Mouse (Mus musculus) limb, embryonic 11.5 days (tissue): ENCODE data around the gene S100b. TPM values are rescaled to one million over a fixed set of nuclear protein-coding genes. Genes with fewer than 3 reads are reported as not detected.

Source experiments
- ATAC-seq: fragments of 200-750 bp; cut with Nextera tagmentation; 2 replicates; pipeline ENCODE4 v1.8.0; 2017; ENCODE audit warnings: low read depth; ENCODE audit not compliant: insufficient number of reproducible peaks, low FRiP score, low TSS enrichment
- DNase-seq: peaks from one replicate; pipeline ENCODE4 v3.0.0-alpha.2; 2015; ENCODE audit warnings: low spot score
- H3K27ac ChIP-seq: fragments of 300-500 bp; sonication (generic); replicated peaks from 2 replicates; pipeline ENCODE4 v1.5.1; 2014; ENCODE audit warnings: low read depth, mild to moderate bottlenecking, low read length
- H3K27me3 ChIP-seq: fragments of 300-500 bp; sonication (generic); 2 replicates; pipeline ENCODE4 v1.6.1; 2014; ENCODE audit warnings: mild to moderate bottlenecking, low read length, mixed read lengths; ENCODE audit not compliant: control insufficient read depth, insufficient read depth
- H3K36me3 ChIP-seq: fragments of 300-500 bp; sonication (generic); 2 replicates; pipeline ENCODE4 v1.6.1; 2014; ENCODE audit warnings: mild to moderate bottlenecking, low read length, moderate library complexity, mixed read lengths; ENCODE audit not compliant: control insufficient read depth, insufficient read depth
- H3K4me1 ChIP-seq: fragments of 300-500 bp; sonication (generic); 2 replicates; pipeline ENCODE4 v1.6.1; 2014; ENCODE audit warnings: low read length, mixed read lengths; ENCODE audit not compliant: control insufficient read depth, insufficient read depth
- H3K4me2 ChIP-seq: fragments of 300-500 bp; sonication (generic); 2 replicates; pipeline ENCODE4 v1.6.1; 2014; ENCODE audit warnings: low read depth, mild to moderate bottlenecking, moderate library complexity; ENCODE audit not compliant: severe bottlenecking
- H3K4me3 ChIP-seq: fragments of 300-500 bp; sonication (generic); 2 replicates; pipeline ENCODE4 v1.5.1; 2014; ENCODE audit warnings: low read depth, low read length
- H3K9ac ChIP-seq: fragments of 300-500 bp; sonication (generic); 2 replicates; pipeline ENCODE4 v1.6.1; 2014; ENCODE audit warnings: mild to moderate bottlenecking, low read length
- H3K9me3 ChIP-seq: fragments of 300-500 bp; sonication (generic); 2 replicates; pipeline ENCODE4 v1.6.1; 2016; ENCODE audit warnings: low read length; ENCODE audit not compliant: control insufficient read depth
- WGBS: fragments of 180-500 bp; shearing (Covaris S2); extraction: QIAGEN DNeasy Blood & Tissue Kit; methylation state at CpG from one replicate; pipeline ENCODE4 v1.1.7; 2014; 5-methylcytosine and 5-hydroxymethylcytosine counted together
- polyA plus RNA-seq: library from polyadenylated mRNA; unstranded; fragments of >200 nt; fragmentation: Nextera tagmentation; extraction: Ambion mirVana; gene quantifications from 2 replicates; pipeline ENCODE4 v1.2.1, GENCODE M21; 2014

The S100b gene
- polyA plus RNA-seq, 1 experiment from 2014 or later: 0.23 TPM

DNA sequence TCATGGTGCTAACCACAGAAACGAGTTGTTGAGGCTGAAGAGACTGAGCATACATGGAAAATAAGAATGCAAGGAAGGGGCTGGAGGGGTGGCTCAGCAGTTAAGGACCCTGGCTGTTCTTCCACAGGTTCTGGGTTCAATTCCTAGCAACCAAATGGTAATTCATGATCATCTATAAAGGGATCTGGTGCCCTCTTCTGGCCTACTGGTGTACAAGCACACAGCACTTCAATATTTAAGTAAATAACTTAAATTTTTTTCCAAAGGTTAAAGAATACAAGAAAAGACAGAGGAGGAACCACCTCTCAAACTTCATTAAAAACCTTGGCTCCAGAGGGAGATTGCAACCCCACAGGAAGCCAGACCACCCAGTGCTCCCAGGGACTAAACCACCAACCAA is 24.0 kb upstream of the S100b start:
- H3K27me3 ChIP-seq: no peaks in the 10 kb centered on the region
- no peak overlapping the region for H3K9ac ChIP-seq
- no peaks in the 10 kb centered on the region for H3K9me3 ChIP-seq
- H3K27ac ChIP-seq: no peak overlapping the region
- H3K4me2 ChIP-seq: no peak overlapping the region
- no peaks in the 10 kb centered on the region for H3K4me1 ChIP-seq
- ATAC-seq (no peak), DNase-seq (no peak)
- no peak overlapping the region for H3K4me3 ChIP-seq
- 69% methylated on average over 1 of the region's 1 CpGs for WGBS
- H3K36me3 ChIP-seq: no peaks in the 10 kb centered on the region

DNA sequence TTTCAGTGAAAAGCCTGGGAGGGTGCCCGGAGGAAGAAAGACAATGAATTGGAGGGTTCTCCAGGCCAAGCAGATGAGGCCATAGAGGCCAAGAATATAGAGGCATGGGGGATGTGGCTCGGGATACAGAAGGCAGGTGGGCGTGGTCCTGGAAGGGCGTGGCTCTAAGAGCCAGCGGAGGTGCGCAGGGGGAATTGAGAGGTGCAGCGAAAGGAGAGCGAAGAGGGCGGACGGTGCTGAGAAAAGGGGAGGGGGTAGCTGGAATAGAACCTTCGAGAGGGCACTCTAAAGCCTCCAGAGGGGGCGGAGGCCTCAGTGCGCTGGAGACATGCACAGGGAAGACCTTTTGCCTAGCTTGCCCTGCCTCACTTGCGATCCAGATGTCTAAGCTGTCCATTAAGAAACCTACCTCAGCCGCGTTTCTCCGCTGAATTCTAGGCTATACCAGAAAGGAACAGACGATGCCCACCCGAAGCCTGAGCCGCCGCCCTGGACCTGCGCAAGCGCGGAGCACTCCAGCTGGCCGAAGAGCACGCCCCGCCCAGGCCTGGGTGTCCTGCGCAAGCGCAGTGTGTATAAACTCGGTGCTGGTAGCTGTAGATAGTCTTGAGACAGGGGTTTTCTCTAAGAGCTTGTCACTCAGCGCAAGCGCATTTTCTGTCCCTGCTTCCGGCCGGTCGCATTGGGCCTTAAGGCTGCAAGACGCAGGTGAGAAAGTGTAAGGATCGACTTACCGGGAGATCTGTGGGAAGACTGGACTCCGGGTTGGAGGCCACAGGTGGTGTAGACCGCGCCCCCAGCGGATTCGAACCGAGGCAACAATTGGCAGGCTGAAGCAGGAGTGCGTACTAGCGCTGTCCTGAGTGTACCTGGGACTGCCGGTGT is 16.1 kb upstream of the S100b start, which contains the start of gene Prmt2:
Prmt2 (minus strand) TSS at position 525 of the 885 bp plus-strand sequence.
- Histone ChIP-seq H3K9ac (peak within 1 kb of the TSS; percentile 68), H3K4me2 (peak within 1 kb of the TSS; percentile 48), H3K27ac (peak within 1 kb of the TSS; percentile 44; the same call in 1 of the 2 replicates), H3K4me1 (no peaks in the 10 kb centered on the region), H3K27me3 (no peaks in the 10 kb centered on the region), H3K4me3 (peak within 1 kb of the TSS; percentile 48), H3K36me3 (no peaks in the 10 kb centered on the region), H3K9me3 (no peaks in the 10 kb centered on the region)
- under 1% methylated on average over 47 of the region's 47 CpGs for WGBS
- peak; percentile 97 for ATAC-seq
- DNase-seq: peak; percentile 91

DNA sequence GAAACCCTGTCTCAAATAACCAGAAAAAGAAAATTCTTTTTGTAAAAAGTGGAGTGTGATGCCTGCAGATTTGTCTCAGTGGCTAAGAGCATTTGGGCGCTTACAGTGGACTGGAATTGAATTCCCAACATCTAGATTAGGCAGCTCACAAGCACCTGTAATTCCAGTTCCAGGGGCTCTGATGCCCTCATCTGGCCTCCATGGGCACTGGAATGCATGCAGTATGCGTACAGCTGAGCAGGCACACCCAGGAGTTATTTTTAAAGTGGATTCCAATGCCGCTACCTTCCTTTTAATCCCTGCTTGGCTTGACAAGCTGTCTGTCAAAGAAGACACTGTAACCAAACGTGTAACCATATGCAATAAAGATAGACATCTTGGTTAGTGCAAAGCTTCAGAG is 14.3 kb upstream of the S100b start:
- no peaks in the 10 kb centered on the region for H3K4me1 ChIP-seq
- H3K4me2 ChIP-seq: no peak overlapping the region
- H3K27ac ChIP-seq: no peak overlapping the region
- ATAC-seq: no peak
- no peaks in the 10 kb centered on the region for H3K27me3 ChIP-seq
- 72% methylated on average over 4 of the region's 4 CpGs for WGBS
- DNase-seq: no peak
- H3K4me3 ChIP-seq: no peak overlapping the region
- no peaks in the 10 kb centered on the region for H3K9me3 ChIP-seq
- no peak overlapping the region for H3K9ac ChIP-seq
- H3K36me3 ChIP-seq: no peaks in the 10 kb centered on the region

DNA sequence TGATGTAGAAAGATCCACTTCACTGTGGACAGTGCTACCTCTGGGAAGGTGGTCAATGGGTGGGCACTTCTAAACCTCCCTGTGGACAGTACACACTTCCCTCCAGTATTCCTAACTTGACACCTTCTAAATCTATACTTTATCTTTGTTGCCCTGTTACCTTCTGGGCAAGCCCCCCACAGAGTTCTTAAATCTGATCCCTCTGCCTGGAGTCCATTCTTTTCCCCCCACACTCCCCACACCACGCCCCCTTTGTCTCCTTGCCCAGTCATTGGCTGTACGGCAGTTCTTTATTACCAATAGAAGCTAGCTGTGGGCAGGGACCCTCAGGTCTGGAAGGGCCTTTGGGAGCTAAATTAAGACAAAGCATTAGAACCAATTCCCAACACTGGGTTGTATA is 8.5 kb upstream of the S100b start:
- Histone ChIP-seq H3K4me3 (no peak overlapping the region), H3K4me2 (no peak overlapping the region), H3K9me3 (no peaks in the 10 kb centered on the region), H3K36me3 (no peaks in the 10 kb centered on the region), H3K9ac (no peak overlapping the region), H3K27ac (no peak overlapping the region), H3K27me3 (no peaks in the 10 kb centered on the region), H3K4me1 (no peaks in the 10 kb centered on the region)
- no peak for DNase-seq
- no peak for ATAC-seq
- 80% methylated on average over 2 of the region's 2 CpGs for WGBS

DNA sequence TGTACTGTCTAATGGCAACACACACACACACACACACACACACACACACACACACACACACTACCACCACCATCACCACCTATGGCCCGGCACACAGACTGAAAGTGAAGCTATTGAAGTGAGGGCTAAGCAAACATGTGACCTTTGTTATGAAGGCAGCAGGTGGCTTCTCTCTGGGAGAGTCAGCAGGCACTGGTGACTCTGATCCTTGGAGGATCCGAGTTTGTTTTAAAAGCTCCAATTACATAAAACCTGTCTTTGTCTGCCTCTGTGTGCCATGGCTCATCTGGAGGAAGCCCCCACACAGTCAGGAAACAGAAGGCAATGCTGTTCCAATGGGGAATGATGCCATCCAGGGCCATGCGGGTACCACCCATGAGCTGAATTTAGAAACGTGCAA is 7.1 kb upstream of the S100b start:
- no peak for DNase-seq
- no peaks in the 10 kb centered on the region for H3K4me1 ChIP-seq
- H3K4me3 ChIP-seq: no peak overlapping the region
- H3K4me2 ChIP-seq: no peak overlapping the region
- WGBS: 79% methylated on average over 4 of the region's 4 CpGs
- H3K9me3 ChIP-seq: no peaks in the 10 kb centered on the region
- no peak overlapping the region for H3K9ac ChIP-seq
- no peaks in the 10 kb centered on the region for H3K27me3 ChIP-seq
- ATAC-seq: no peak
- no peaks in the 10 kb centered on the region for H3K36me3 ChIP-seq
- no peak overlapping the region for H3K27ac ChIP-seq

DNA sequence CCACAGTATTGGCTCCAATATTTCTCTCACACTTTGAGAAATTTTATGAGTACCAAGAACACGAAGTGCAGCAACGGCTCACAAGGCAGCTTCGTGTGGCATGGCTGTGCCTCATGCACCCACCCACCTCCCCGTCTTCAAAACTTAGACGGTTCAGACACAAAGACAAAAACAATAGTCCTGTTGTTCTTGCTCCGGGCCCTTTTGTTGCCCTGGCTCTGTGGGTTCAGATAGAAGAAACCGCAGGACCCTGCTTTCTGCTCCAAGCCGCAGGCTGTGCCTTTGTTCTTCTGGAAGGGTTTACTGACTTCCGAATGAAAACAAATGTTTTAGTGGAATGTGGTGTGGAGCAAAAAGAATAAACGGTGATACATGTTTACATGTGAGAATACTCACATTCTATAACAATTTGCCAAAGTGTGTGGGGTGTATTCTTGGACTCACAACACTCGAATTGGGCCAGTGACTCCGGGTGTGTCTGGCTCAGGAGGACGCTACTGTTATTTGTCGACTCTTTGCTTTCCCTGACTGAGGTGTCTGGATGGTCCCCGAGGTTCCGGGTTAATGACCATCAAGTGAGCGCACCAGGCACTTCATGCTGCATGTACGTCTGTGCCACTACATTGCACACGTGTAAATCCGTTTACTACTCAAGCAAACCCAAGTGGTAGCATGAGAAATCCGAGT is 5.5 kb upstream of the S100b start:
- Histone ChIP-seq H3K9me3 (no peaks in the 10 kb centered on the region), H3K27me3 (no peaks in the 10 kb centered on the region), H3K27ac (no peak overlapping the region), H3K9ac (no peak overlapping the region), H3K4me2 (no peak overlapping the region), H3K36me3 (no peaks in the 10 kb centered on the region), H3K4me3 (no peak overlapping the region), H3K4me1 (no peaks in the 10 kb centered on the region)
- ATAC-seq: no peak
- WGBS: 78% methylated on average over 21 of the region's 21 CpGs
- no peak for DNase-seq

DNA sequence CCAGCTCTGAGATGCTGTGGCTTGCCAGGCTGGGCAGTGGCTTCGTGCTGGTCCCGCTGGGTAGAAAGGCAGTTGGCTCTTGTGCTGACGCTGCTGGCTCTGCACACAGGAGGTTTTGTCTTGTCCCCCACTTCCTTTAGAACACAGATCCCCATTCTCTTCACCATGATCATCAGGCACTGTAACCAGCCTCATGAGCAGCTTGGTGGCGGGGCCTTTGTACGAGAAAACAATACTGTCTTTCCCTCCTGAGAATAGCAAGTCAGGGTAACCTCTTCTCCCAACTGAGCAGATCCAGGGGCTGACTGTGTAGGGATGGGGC is 5.0 kb upstream of the S100b start:
- Histone ChIP-seq H3K4me1 (no peaks in the 10 kb centered on the region), H3K9ac (no peak overlapping the region), H3K9me3 (no peaks in the 10 kb centered on the region), H3K27me3 (no peaks in the 10 kb centered on the region), H3K4me3 (no peak overlapping the region), H3K27ac (no peak overlapping the region), H3K4me2 (no peak overlapping the region), H3K36me3 (no peaks in the 10 kb centered on the region)
- ATAC-seq (no peak), DNase-seq (no peak)
- WGBS: 88% methylated on average over 5 of the region's 5 CpGs

DNA sequence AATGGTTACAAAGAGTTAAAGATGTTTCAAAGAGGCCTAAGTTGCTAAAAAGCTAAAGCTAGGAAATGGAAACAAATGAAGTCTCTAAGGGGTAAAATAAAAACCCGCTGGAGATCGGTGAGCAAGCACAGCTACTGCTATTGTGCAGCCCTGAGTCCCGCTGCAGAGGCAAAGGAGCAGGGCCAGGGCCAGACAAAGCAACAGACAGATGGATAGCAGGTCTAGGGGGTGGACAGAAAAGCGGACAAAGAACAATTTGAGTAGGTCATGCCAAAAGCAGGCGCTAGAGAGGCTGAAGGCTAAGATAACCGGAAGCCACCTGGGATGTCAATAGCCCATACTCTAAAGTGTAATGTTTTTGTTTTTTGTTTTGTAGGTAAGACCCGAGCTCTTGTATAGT is 2.8 kb upstream of the S100b start:
- no peaks in the 10 kb centered on the region for H3K4me1 ChIP-seq
- no peaks in the 10 kb centered on the region for H3K27me3 ChIP-seq
- no peak overlapping the region for H3K4me3 ChIP-seq
- no peaks in the 10 kb centered on the region for H3K9me3 ChIP-seq
- no peaks in the 10 kb centered on the region for H3K36me3 ChIP-seq
- no peak for DNase-seq
- H3K4me2 ChIP-seq: no peak overlapping the region
- no peak overlapping the region for H3K27ac ChIP-seq
- WGBS: 85% methylated on average over 7 of the region's 7 CpGs
- H3K9ac ChIP-seq: no peak overlapping the region
- no peak for ATAC-seq
